Mouse (Mus musculus) heart, adult 11 months (tissue): ENCODE measurements at regions not wholly inside any gene's neighbourhood (a gene's known extent, or its start where the extent isn't known, plus 50 kb on each side); places are given as distances from the start of the nearest gene placed in this dataset.

ENCODE experiments used
- DNase-seq: peaks from one replicate; pipeline ENCODE4 v3.0.0; 2022

DNA sequence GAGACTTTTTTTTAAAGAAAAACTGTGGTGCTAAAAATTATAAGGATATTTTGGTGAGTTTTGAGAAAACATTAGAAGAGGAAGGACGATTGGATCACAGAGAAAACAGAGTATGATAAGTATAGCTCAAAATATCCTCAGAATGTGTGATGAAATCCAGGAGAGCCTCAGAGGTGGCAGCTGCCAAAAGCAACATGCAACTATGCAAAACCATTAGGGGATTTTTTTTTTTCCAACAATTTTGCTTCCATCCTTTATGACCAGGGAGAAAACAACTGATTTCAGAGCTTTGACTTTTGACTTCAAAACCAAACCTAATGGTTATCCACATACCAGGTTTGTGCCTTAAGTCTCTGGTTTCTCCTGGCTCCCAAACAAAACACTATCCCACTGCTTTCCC, 267.4 kb upstream of the Erbb4 start:
- DNase-seq, result no peak

- DNase-seq, result no peak
Measured at GRCm38 (mm10) chr1:69370078-69370477, 262.2 kb upstream of the Erbb4 start.

GRCm38 (mm10) chr1:69367531-69367930, 259.7 kb upstream of the Erbb4 start:
- DNase-seq, result no peak

- no peak for DNase-seq
Measured at GRCm38 (mm10) chr1:69364069-69364468, 256.2 kb upstream of the Erbb4 start.

- no peak for DNase-seq
Measured at GRCm38 (mm10) chr1:69357548-69357947, 249.7 kb upstream of the Erbb4 start.

GRCm38 (mm10) chr1:69350417-69350816, 242.6 kb upstream of the Erbb4 start:
- no peak for DNase-seq

DNA sequence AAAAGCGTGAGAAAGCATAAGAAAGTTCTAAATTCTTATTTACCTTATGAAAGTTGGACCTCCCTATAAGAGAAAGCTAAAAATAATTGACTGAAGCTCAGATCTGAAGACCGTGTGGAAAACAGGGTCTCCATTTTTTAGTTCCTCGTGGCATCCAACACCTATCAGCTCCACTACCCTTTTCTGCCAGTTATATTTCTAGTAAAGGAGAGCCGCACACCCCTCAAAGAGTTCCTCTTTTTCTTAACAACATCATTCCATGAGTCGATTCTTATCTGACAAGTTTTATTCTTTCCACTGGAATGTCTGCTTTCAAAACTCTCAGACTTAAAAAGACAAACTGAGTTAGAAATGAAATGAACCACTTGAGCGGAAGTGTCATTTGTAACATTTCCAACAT, 242.0 kb upstream of the Erbb4 start:
- DNase-seq, result no peak

GRCm38 (mm10) chr1:69342100-69342499, 234.2 kb upstream of the Erbb4 start:
- DNase-seq, result no peak

DNA sequence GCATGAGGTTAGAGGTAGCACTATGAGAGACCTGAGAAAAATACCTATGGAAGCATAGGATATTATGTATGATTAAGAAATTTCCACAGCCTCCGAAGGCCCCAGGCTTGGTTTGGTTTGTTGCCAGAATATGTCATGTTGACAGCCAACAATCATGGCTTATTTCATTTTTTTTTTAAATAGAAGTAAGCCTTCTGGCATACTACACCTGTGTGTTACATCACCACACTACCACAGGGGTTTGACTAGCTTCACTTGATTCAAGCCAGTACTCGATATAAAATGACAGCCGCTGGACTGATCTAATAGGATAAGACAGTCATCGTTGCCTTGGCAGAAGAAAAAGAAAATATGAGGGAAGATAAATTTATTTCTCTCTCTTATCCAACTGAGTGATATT, 232.6 kb upstream of the Erbb4 start:
- no peak for DNase-seq

GRCm38 (mm10) chr1:69331418-69332254, 223.8 kb upstream of the Erbb4 start:
- no peak for DNase-seq

DNA sequence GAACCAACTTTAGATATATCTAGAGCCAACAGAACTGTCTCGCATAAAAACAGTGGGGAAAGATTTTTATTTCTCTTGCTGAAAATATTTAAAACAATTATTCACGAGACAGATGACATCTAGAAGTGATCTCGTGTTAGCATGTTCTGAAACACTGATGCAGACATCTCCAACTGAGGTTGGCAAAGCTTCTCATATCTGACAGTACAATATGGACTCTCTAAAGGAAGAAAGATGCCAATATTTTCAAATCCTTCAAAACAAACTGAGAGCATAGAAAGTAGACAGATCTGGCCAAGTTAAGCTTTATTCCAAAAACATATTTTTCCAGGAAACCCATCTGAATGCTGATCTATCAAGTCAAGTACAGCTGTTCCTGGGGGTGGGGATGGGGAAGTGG, 221.5 kb upstream of the Erbb4 start:
- no peak for DNase-seq

DNA sequence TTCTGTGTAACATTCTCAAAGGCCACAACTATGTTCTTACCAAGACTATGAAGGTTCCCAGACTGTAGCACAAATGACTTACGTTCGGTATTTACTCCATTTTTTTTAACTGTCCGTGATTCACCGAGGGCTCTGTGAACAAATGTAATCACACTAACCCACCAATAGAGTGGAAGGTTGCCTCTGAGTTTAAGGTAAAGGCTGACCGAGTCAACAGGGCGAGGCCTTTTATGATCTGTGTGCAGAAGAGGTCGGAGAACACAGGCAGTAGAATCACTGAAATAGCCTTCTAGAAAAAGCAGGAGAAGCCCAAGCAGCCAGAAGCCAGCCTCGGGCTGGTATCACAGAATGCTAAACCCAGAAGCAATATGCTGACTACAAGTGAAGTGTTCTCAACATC, 218.9 kb upstream of the Erbb4 start:
- DNase-seq, result no peak

- DNase-seq, result no peak
Measured at GRCm38 (mm10) chr1:69319526-69319925, 211.7 kb upstream of the Erbb4 start.

DNA sequence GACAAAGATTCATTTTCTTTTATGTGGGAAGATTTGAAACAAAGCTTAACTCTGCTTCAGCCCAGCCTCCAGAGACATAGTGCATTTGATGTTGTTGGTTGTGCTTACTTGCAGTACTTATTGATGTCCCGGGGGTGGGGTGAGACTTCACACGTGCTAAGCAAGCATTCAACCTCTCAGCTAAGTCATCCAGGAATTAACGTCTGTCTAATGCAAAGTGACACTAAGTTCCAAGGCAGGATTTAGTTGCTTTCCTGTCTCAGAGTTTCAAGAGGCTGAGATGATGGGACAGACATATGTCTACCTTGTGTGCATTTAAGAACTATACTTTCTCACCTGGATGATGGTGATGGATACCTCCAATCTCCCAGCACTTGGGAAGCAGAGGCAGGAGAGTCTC, 189.0 kb upstream of the Erbb4 start:
- peak; percentile 30 for DNase-seq

GRCm38 (mm10) chr1:69291329-69291728, 183.5 kb upstream of the Erbb4 start:
- DNase-seq, result peak; percentile 19

DNA sequence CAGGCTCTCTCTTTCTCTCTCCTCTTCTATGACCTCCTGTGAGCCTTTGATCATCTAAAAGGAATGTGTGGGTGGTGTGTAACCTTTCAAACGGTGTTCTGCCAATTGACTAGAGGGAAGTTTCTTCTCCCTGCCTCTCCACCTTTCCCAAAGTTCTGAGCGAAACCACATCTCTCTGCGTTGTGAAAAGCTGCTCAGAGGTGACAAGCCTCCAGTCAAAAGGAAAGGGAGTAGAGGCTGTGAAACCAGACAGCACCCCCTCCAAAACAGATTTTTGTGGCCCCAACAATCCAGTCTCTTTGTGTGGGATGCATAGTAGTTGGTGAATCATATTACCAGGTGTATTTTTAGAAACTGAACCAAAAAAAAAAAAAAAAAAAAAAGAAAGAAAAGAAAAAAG, 178.5 kb upstream of the Erbb4 start:
- no peak for DNase-seq

DNA sequence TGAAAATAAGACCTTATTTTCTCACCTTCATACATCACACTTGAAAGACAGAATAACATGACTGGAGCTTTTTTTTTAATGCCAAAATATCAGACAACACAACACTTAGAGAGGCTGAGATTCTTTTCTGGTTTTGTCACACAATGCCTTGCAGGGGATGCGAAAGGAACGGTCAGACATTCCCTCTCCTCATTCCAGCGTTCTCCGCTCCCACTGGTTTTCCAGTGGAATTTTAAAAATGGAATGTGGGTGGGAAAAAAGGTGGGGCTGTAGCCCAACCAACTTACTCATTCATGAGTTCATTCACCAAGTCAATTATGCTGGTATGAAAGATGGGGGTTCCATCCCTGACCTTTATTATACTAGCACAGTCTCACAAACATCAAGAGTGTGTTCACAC, 169.6 kb upstream of the Erbb4 start:
- DNase-seq, result peak; percentile 28

- DNase-seq, result no peak
Measured at GRCm38 (mm10) chr1:69247691-69248090, 139.8 kb upstream of the Erbb4 start.

DNA sequence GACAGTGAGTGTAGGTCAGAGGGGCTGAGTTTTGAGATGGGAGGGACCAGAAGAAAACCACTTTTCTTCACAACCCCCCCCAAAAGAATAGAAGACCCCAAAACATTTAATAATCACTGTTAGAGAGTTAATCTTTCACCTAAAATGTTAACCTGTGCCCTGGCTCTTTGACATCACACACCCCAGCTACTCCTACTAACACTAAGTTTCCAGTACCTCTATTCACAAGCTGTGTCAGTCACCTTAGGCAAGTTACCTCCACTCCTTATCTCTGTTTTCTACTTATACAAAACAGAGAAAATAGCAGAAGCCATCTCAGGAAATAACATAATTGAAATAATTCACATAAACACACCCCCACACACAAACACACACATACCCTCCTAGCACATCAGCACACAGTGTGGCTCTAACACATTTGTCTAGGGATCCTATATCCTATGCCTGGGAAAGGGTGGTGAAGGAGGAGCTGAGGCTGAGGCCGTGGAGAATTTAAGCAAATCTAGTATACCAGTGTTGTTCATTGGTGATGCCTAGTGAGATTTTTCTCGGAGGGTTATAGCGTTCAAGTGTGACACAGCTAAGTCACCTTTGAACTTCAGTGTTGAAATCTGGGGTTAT, 134.5 kb upstream of the Erbb4 start:
- DNase-seq, result no peak

DNA sequence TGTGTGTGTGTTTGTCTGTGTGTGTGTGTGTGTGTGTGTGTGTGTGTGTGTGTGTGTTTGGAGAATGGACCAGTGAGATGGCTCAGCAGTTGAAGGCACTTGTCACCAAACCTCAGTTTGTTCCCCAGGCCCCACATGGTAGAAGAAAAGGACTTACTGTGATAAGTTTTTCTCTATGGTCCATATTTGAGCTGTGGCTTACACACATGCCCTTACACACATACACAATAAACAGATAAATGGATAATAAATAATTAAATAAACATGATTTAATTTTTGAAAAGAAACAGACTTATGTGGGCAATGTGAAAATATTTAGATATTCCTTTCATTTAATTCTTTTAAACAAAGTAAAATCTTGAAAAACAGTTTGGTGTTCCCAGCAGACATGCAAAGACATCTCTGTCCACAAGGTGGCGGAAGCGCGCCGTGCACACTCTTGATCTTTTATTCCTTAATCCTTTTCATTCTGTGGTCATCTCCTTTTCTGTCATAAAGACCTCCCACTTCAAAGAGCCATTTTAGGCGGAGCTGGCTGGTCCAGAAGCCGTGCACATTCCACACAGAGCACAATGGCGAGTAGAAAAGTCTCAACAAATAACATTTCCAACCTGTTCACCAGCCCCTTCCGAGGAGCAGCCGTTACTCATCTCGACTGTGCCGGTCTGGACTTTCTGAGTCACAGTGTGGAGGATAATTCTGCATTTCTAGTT, 133.8 kb upstream of the Erbb4 start:
- peak; percentile 83 for DNase-seq

- DNase-seq, result no peak
Measured at GRCm38 (mm10) chr1:69227864-69228263, 120.0 kb upstream of the Erbb4 start.

DNA sequence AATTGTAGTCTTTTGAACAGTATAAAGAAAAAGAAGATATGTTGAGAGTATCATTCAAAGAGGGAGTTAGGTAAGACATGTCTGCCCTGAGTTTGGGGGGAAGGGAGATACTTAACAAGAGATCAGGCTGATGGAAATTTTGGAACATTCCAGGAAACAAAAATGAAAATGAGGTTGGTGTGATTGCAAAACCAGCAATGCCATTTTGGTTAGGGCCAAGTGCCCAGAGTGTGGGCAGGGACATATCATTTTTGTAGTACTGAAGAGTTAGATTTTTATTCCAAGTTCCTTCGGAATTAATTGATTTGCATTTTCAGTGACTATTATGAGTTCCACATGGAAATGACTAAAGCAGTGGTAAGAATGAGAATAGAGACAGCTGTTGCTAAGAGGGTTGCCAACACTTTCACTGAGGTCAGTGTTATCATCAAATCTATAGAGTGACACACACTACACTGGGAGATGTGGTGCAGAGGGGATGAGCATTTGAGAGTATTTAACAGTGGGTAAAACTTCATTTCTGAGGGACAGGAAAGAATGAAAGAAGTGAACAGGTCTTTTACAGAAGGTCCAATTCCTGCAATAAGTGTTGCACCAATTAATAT, 105.1 kb upstream of the Erbb4 start:
- DNase-seq, result no peak

GRCm38 (mm10) chr1:69202745-69203144, 94.9 kb upstream of the Erbb4 start:
- DNase-seq, result no peak

DNA sequence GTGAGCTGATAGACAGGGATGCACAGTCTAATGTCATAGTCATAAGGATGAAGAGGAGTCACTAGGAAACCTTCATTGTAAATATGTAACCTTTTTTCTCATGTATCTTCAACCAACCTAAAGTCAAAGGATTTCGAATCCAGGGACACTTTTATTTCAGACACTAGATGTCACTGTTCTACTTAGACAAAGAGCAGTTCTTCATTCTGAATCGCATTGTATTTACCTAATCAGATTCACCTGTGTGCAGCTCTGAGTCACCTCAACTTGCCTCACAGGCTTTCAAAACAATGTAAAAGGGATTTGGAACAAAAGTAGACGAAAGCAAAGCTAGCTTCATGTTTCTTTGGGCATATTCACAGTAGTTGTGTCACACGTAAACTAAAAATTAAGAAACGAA, 57.3 kb upstream of the Erbb4 start:
- DNase-seq, result no peak
